Mouse (Mus musculus) liver, adult 10 weeks (tissue): ENCODE results near the gene Rspo3. TPM values are rescaled to one million over a fixed set of nuclear protein-coding genes. Genes with fewer than 3 reads are reported as not detected.

Experiments used
- polyA plus RNA-seq: library from polyadenylated mRNA; stranded (reverse); fragments of 350-450 nt; fragmentation: Illumina TruSeq; extraction: RNeasy Lipid Tissue Mini Kit (QIAGEN cat#74804); gene quantifications from one replicate; pipeline ENCODE4 v1.2.3, GENCODE M21; 2014; ENCODE audit warnings: low read depth, low replicate concordance

Rspo3 gene
- 9.4 TPM for polyA plus RNA-seq

GRCm38 (mm10) chr10:29535546-29536260 lies at the start of gene Rspo3:
Gene Rspo3, minus strand, starts transcription at chr10:29535867.

Other genes with a start within 250 kb of the Rspo3 start
- gene Echdc1, start 222.7 kb downstream of the Rspo3 start, polyA plus RNA-seq: 224 TPM
- 39.2 TPM for gene Rnf146, start 173.4 kb downstream of the Rspo3 start, polyA plus RNA-seq